Mouse (Mus musculus): Measurements from ENCODE around the gene Ift122. TPM values are rescaled to one million over a fixed set of nuclear protein-coding genes. Genes with fewer than 3 reads are reported as not detected.
"Not testable (repeated sequence)": the region's sequence is repeated elsewhere in the genome, so short reads cannot be mapped to it uniquely, and the experiment has no call there.

Ift122 gene
- polyA plus RNA-seq, 1 experiment from 2014 or later: 2.2 TPM

DNA sequence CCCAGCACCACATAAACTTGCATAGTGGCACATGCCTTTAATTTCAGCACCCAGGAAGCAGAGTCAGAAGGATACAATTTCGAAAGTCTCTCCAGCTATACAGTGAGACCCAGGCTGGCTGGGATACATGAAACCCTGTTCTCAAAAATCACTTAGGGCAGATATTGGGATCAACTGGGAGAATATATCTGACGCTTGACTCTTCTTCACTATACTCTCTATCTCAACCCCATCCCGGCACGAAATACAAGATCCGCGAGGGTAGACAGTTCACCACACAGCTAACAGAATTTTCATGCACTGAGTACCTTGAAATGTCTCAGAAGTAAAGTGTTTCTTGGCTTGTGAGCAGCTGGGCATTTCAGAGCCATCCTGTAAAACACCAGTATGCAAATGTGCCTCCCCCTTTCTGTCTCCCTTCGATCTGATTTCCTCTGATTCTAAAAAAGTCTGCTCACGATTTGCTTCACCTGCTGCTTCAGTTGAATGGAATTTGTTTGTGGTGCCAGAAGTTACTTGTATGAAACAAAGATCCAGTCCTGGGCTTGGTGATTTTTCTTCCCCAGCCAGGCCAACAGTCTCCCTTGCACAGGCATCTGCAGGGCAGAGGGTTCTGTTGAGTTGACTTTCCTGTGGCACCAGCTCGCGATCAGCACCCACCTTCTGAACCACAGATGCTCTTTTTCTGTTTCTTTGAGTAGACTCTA, 4.5 kb upstream of the Ift122 start:
- Histone ChIP-seq H3K4me2 (no peak overlapping the region), H3K9me3 (replicated peaks) (no peaks in the 10 kb centered on the region), H3K27ac (replicated peaks) (no peak overlapping the region), H3K36me3 (replicated peaks) (peaks cover 48% of the 10 kb centered on the region), H3K4me1 (replicated peaks) (peaks cover 25% of the 10 kb centered on the region), H3K27me3 (no peaks in the 10 kb centered on the region), H3K9ac (no peak overlapping the region), H3K4me3 (replicated peaks) (no peak overlapping the region)
- no peak for ATAC-seq (ENCODE audit: insufficient read depth)
- WGBS (ENCODE audit: insufficient replicate concordance): 79% methylated on average over 10 of the region's 10 CpGs

DNA sequence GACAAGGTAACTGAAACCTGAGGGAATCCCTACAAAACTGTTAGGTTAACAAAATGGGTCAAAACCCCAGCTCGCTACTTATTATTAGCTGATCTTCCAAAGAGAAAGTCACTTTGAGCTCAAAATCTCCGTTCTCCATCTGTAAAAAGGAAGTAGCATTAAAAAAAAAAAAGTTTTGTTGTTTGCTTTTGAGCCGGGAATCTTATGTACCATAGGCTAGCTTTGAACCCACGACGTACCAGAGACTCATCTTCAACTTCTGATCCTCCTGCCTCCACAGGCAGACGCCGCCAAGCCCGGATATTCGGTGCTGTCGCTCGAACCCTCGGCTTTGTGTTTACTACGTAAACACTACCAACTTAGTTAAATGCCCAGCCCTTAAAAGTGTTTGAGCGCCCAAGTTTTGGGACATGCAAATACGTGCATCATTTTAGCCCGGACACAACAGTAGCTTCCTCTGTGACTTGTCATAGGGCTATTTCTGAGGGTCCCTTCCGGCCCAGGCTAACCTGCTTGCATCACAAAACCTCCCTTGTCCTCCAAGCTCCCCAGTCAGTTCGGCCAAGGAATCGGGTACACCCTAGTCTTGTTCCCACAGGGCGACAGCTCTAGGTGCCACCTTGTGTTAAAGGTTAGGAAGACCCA, 702 bp upstream of the Ift122 start:
- peak overlapping the region; percentile 77 for H3K4me3 ChIP-seq (replicated peaks)
- no peaks in the 10 kb centered on the region for H3K27me3 ChIP-seq
- no peaks in the 10 kb centered on the region for H3K9me3 ChIP-seq (replicated peaks)
- ATAC-seq (ENCODE audit: insufficient read depth): peak; percentile 63
- peak overlapping the region; percentile 62 for H3K9ac ChIP-seq
- H3K36me3 ChIP-seq (replicated peaks): peaks cover 26% of the 10 kb centered on the region
- 3% methylated on average over 20 of the region's 20 CpGs for WGBS (ENCODE audit: insufficient replicate concordance)
- peak overlapping the region; percentile 91 for H3K27ac ChIP-seq (replicated peaks)
- H3K4me1 ChIP-seq (replicated peaks): peaks cover 28% of the 10 kb centered on the region
- H3K4me2 ChIP-seq: peak overlapping the region; percentile 89

DNA sequence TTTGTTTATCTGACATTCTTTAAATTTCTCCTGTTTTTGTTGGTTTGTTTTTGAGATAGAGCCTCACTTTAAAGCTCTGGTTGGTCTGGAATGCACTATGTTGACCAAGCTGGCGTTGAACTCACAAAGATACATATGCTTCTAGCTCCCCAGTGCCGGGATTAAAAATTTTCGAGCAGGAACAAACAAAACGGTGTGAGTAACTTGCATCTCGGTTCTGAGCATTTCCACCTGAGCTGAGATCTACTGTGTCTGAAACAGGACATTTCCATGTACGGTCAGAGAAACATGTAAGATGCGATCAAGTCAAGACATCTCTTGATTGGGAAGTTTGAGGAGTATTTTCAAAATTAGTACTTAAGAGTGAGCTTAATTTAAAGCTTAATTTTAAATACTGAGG, 715 bp downstream of the Ift122 start:
- no peaks in the 10 kb centered on the region for H3K27me3 ChIP-seq
- H3K9ac ChIP-seq: no peak overlapping the region
- H3K27ac ChIP-seq (replicated peaks): peak overlapping the region; percentile 74; the same call in 1 of the 2 replicates
- H3K9me3 ChIP-seq (replicated peaks): no peaks in the 10 kb centered on the region
- peaks cover 28% of the 10 kb centered on the region for H3K4me1 ChIP-seq (replicated peaks)
- peak overlapping the region; percentile 89 for H3K4me2 ChIP-seq
- no peak for ATAC-seq (ENCODE audit: insufficient read depth)
- 51% methylated on average over 7 of the region's 7 CpGs for WGBS (ENCODE audit: insufficient replicate concordance)
- peak overlapping the region; percentile 77 for H3K4me3 ChIP-seq (replicated peaks)
- peaks cover 16% of the 10 kb centered on the region for H3K36me3 ChIP-seq (replicated peaks)

DNA sequence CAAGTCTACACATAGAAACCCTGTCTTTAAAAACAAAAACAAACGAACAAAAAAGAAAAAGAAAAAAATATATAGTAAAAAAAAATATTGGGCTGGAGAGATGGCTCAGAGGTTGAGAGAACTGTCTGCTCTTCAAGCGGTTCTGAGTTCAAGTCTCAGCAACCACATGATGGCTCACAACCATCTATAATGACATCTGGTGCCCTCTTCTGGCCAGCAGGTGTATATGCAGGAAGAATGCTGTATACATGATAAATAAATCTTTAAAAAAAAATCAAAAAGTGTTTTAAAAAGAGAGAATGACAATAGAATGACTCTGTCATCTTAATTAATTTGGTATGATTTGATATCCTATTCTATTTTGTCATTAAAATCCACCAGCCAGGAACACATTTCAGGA, 1.2 kb downstream of the Ift122 start:
- Histone ChIP-seq H3K36me3 (replicated peaks) (peaks cover 11% of the 10 kb centered on the region), H3K27me3 (no peaks in the 10 kb centered on the region), H3K4me3 (replicated peaks) (no peak overlapping the region), H3K27ac (replicated peaks) (no peak overlapping the region), H3K9ac (no peak overlapping the region), H3K9me3 (replicated peaks) (no peaks in the 10 kb centered on the region), H3K4me2 (no peak overlapping the region), H3K4me1 (replicated peaks) (peaks cover 28% of the 10 kb centered on the region)
- WGBS (ENCODE audit: insufficient replicate concordance): 53% methylated on average over 2 of the region's 2 CpGs
- no peak for ATAC-seq (ENCODE audit: insufficient read depth)

DNA sequence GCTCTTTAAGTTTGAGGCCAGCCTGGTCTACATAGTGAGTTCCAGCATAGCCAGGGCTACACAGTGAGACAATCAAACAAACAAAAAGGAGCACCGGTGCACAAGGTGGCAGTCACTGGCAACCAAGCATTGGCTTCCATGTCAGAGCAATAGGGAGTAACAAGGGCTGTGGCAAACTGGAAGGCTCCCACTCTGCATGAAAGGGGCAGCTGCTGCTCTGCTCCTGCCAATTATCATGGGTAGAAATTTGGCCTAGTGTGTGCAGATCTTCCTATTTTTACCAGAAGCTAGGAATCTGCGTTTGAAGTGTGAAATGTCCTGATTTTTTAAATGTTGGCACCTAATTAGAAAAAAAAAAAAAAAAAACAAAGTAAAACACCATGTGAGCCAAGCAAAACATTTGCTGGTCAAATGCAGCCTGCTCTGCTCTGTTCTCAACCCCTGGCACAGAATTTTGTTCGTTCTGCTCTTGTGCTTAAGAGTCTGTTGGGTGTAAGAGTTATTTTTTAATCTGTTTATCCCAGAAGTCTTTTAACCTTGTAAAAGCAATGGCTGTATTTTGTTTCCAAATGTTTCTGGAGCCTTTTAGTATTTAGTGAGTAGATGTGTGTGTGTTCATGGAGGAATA, 2.6 kb downstream of the Ift122 start:
- Histone ChIP-seq H3K4me3 (replicated peaks) (no peak overlapping the region), H3K27me3 (no peaks in the 10 kb centered on the region), H3K4me1 (replicated peaks) (peaks cover 27% of the 10 kb centered on the region), H3K27ac (replicated peaks) (no peak overlapping the region), H3K9ac (no peak overlapping the region), H3K36me3 (replicated peaks) (peaks cover 3% of the 10 kb centered on the region), H3K4me2 (no peak overlapping the region), H3K9me3 (replicated peaks) (no peaks in the 10 kb centered on the region)
- ATAC-seq (ENCODE audit: insufficient read depth): no peak
- 69% methylated on average over 3 of the region's 3 CpGs for WGBS (ENCODE audit: insufficient replicate concordance)

DNA sequence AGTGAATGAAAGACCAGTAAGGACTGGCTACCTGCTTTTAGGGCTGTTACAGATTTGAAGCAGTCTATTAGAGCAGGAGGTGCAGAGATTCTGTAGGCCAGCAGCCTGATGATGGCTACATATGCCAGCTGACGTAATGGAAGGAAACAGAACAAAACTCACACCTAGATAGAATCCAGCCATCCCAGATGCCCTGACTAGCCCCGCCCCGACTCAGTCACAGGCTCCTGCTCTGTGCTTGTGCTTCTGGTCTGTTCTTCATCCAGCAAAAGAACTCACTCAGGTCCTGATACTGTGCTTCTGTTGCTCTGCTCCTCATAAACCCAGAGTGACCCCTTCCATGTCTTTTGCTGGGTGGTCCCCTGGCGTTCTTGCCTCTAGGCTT, 3.1 kb downstream of the Ift122 start:
- peaks cover 21% of the 10 kb centered on the region for H3K4me1 ChIP-seq (replicated peaks)
- H3K4me2 ChIP-seq: no peak overlapping the region
- H3K27ac ChIP-seq (replicated peaks): no peak overlapping the region
- H3K27me3 ChIP-seq: no peaks in the 10 kb centered on the region
- H3K9ac ChIP-seq: no peak overlapping the region
- ATAC-seq (ENCODE audit: insufficient read depth): no peak
- no peaks in the 10 kb centered on the region for H3K9me3 ChIP-seq (replicated peaks)
- H3K36me3 ChIP-seq (replicated peaks): peaks cover 3% of the 10 kb centered on the region; the same call in 1 of the 2 replicates
- 59% methylated on average over 4 of the region's 4 CpGs for WGBS (ENCODE audit: insufficient replicate concordance)
- H3K4me3 ChIP-seq (replicated peaks): no peak overlapping the region

DNA sequence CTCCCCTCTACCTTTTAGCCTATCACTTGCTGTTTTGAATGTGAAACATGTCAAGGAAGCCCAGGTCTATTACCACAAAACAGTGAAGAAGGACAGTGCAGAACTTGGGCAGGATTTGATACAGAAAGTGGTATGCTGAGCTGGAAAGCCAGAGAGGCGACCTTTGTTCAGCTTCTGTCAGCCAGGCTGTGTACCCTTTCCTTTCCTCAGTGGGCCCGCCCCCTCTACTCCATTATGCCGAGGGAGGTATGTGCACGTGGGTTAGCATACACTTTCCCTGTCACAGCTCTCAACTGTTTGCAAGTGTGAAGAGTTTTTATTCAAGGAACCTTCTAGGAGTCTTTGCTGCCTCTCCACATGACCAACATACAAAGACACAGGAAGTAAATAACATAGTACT, 6.0 kb downstream of the Ift122 start:
- Histone ChIP-seq H3K9me3 (replicated peaks) (no peaks in the 10 kb centered on the region), H3K4me2 (no peak overlapping the region), H3K27me3 (no peaks in the 10 kb centered on the region), H3K9ac (no peak overlapping the region), H3K27ac (replicated peaks) (peak overlapping the region; percentile 20; the same call in 1 of the 2 replicates), H3K36me3 (replicated peaks) (no peaks in the 10 kb centered on the region), H3K4me1 (replicated peaks) (peaks cover 5% of the 10 kb centered on the region; the same call in 1 of the 2 replicates), H3K4me3 (replicated peaks) (no peak overlapping the region)
- 48% methylated on average over 4 of the region's 4 CpGs for WGBS (ENCODE audit: insufficient replicate concordance)
- peak; percentile 38; the same call in 1 of the 2 replicates for ATAC-seq (ENCODE audit: insufficient read depth)

DNA sequence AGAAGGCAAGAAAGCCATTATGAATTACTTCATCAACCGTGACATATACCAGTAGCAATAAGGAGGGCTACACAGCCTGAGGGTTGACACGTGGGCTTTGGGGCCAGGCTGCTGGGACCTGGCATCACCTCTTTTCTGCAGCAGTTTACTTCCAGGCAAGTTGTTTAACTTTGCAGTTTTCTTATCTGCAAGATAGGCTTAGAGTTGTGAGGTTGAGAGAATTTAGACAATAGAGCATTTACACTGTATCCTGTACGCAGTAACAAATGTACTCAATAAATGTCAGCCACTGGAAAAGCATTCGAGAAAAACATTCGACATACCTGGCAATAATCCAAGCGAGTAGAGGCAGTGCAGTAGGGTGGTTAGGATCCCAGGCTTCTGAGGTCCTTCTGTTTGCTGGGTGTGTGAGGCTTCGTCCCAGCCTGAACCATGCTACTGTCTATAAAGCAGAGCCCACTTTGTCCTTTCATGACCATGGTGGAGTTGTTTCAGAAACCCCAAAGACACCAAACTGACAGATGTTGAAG, 6.8 kb downstream of the Ift122 start:
- no peak overlapping the region for H3K4me3 ChIP-seq (replicated peaks)
- no peaks in the 10 kb centered on the region for H3K27me3 ChIP-seq
- H3K9me3 ChIP-seq (replicated peaks): no peaks in the 10 kb centered on the region
- H3K4me2 ChIP-seq: no peak overlapping the region
- no peak overlapping the region for H3K27ac ChIP-seq (replicated peaks)
- H3K36me3 ChIP-seq (replicated peaks): no peaks in the 10 kb centered on the region
- H3K4me1 ChIP-seq (replicated peaks): peaks cover 5% of the 10 kb centered on the region; the same call in 1 of the 2 replicates
- no peak overlapping the region for H3K9ac ChIP-seq
- 57% methylated on average over 7 of the region's 7 CpGs for WGBS (ENCODE audit: insufficient replicate concordance)
- no peak for ATAC-seq (ENCODE audit: insufficient read depth)

DNA sequence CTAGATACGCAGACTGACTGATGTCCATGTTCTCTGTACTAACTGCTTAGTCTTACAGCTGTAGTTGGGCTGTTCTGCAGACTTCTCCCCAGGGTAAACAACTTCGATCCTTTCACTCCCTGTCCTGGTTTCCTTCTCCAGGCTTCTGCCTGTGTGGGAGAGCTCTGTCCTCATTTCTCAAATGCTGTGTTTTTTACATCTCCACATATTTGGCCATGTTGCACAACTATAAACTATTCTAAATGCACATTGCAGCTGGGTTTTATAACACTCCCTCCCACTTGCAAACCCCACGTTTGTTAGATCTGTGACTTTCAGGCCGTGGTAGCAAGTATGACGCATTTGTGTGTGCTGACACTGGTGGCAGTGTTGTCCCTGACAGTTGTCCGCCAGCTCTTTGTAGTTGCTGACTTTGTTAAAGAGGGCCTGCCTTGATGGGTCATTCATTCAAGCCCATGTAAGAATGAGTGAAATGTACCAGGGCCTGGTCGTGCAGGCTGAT, 10.1 kb downstream of the Ift122 start:
- ATAC-seq (ENCODE audit: insufficient read depth): no peak
- Histone ChIP-seq H3K27ac (replicated peaks) (no peak overlapping the region), H3K4me2 (no peak overlapping the region), H3K9me3 (replicated peaks) (no peaks in the 10 kb centered on the region), H3K4me3 (replicated peaks) (no peak overlapping the region), H3K27me3 (no peaks in the 10 kb centered on the region), H3K9ac (no peak overlapping the region), H3K36me3 (replicated peaks) (no peaks in the 10 kb centered on the region), H3K4me1 (replicated peaks) (peaks cover 5% of the 10 kb centered on the region; the same call in 1 of the 2 replicates)
- 55% methylated on average over 7 of the region's 7 CpGs for WGBS (ENCODE audit: insufficient replicate concordance)

DNA sequence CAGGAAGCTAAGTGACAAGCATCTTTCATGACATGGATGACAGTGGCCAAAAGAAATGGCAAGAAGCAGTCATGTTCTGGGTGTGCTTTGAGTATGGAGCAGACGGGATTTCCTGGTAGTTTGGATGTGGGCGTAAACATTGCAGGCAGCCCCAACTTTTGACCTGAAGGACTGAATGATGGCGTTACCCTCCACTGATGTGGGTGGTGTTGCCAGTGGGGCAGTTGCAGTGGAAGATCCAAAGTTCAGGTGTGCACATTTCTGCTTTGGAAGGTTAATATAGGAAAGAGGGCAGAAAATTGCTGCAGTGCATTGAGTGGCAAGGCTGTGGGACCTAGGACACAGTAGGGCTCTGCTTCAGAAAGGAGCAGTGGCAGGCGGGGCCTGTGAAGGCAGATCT, 12.0 kb downstream of the Ift122 start:
- Histone ChIP-seq H3K27ac (replicated peaks) (no peak overlapping the region), H3K27me3 (no peaks in the 10 kb centered on the region), H3K9me3 (replicated peaks) (no peaks in the 10 kb centered on the region), H3K9ac (no peak overlapping the region), H3K4me3 (replicated peaks) (no peak overlapping the region), H3K36me3 (replicated peaks) (no peaks in the 10 kb centered on the region), H3K4me1 (replicated peaks) (0 out of 2 replicates have a peak, but pooled peaks cover 5% of the 10 kb centered on the region), H3K4me2 (no peak overlapping the region)
- 76% methylated on average over 4 of the region's 4 CpGs for WGBS (ENCODE audit: insufficient replicate concordance)
- ATAC-seq (ENCODE audit: insufficient read depth): no peak

DNA sequence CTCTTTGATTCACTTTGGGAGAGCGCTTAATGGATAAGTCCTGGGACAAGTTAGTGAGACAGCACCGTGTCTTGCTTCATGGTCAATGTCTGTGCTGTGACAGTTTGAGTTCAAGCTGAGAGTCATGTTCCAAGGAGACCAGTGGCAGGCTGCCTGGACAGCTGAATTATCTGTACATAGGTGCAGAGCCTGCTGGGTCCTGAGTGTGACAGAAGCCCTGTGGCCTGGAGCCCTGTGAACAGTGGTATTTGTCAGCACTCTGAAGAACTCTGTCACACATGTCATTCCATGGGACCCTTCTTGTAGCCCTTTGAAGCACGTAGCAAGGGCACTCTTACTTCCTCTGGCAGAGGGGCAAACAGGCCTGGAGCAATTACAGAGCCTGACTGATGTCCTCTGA, 13.9 kb downstream of the Ift122 start:
- H3K4me3 ChIP-seq (replicated peaks); H3K4me1 ChIP-seq (replicated peaks); ATAC-seq (ENCODE audit: insufficient read depth); H3K4me2 ChIP-seq; H3K27me3 ChIP-seq; H3K36me3 ChIP-seq (replicated peaks); H3K9ac ChIP-seq; H3K9me3 ChIP-seq (replicated peaks); H3K27ac ChIP-seq (replicated peaks): not testable (repeated sequence)
- WGBS (ENCODE audit: insufficient replicate concordance): no CpG with 5 or more reads among the region's 3 CpGs

All from liver, embryonic 15.5 days (tissue).